Mouse (Mus musculus): Measurements from ENCODE around the gene Mmp10.

- TF ChIP-seq CTCF (IDR thresholded peaks at IDR 0.05; ENCODE audit: control insufficient read depth, insufficient read depth, insufficient replicate concordance, low read depth, low read length) (no peak), POLR2A (IDR thresholded peaks at IDR 0.05; ENCODE audit: control insufficient read depth, low read depth, low read length) (no peak)
These were observed 49.8 kb downstream of the Mmp10 start for GRCm38 (mm10) chr9:7551943-7552342.

All from testis, adult 2 months (tissue).